Mouse (Mus musculus) megakaryocyte, embryonic 14.5 days (primary cell): ENCODE measurements around the gene Tada2b.

Experiments
- FLI1 ChIP-seq: IDR thresholded peaks from 2 replicates; pipeline ENCODE4 v1.6.1; 2012; ENCODE audit warnings: low read length, inconsistent platforms, mixed read lengths
- GATA1 ChIP-seq: IDR thresholded peaks from 3 replicates; pipeline ENCODE4 v1.6.1; 2012; ENCODE audit warnings: mixed read lengths, low read length, inconsistent platforms, borderline replicate concordance

DNA sequence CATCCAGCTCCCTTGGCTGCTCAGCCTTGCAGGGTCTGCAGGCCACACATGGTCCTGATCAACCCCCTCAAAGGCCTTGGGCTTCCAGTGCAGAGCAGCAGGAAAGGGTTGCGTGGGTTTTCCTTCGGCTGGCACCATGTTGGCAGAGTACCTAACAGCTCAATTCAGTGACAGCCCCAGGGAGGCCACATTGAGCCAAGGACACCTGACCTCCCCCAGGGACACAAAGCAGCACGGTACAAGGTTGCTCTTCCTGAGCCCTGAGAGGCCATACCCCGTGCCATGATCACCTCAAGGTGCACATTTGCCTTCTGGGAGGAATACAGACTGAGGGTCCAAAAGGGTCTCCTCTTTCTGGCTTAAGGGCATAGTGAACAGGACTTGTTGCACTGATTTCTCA, 39.5 kb downstream of the Tada2b start:
- TF ChIP-seq GATA1 (no peak), FLI1 (no peak)
